Mouse (Mus musculus): Measurements from ENCODE around the gene Gdf7.

Gene Gdf7

GRCm38 (mm10) chr12:8329236-8329635 is 27.5 kb upstream of the Gdf7 start:
- no peak for DNase-seq (ENCODE audit: extremely low read depth, low read depth, low spot score)

- no peak for DNase-seq (ENCODE audit: extremely low read depth, low read depth, low spot score)
Measured at GRCm38 (mm10) chr12:8327675-8328053, 25.9 kb upstream of the Gdf7 start.

- DNase-seq (ENCODE audit: extremely low read depth, low read depth, low spot score): no peak
Measured at GRCm38 (mm10) chr12:8326825-8327674, 25.3 kb upstream of the Gdf7 start.

- DNase-seq (ENCODE audit: extremely low read depth, low read depth, low spot score): peak; percentile 31
Measured at GRCm38 (mm10) chr12:8325943-8326522, 24.3 kb upstream of the Gdf7 start.

- DNase-seq (ENCODE audit: extremely low read depth, low read depth, low spot score): no peak
Measured at GRCm38 (mm10) chr12:8325245-8325942, 23.6 kb upstream of the Gdf7 start.

GRCm38 (mm10) chr12:8324086-8324485 is 22.3 kb upstream of the Gdf7 start:
- DNase-seq (ENCODE audit: extremely low read depth, low read depth, low spot score): no peak

GRCm38 (mm10) chr12:8321506-8321905 is 19.8 kb upstream of the Gdf7 start:
- no peak for DNase-seq (ENCODE audit: extremely low read depth, low read depth, low spot score)

- no peak for DNase-seq (ENCODE audit: extremely low read depth, low read depth, low spot score)
Measured at GRCm38 (mm10) chr12:8320084-8320713, 18.4 kb upstream of the Gdf7 start.

- no peak for DNase-seq (ENCODE audit: extremely low read depth, low read depth, low spot score)
Measured at GRCm38 (mm10) chr12:8316541-8316940, 14.8 kb upstream of the Gdf7 start.

- DNase-seq (ENCODE audit: extremely low read depth, low read depth, low spot score): no peak
Measured at GRCm38 (mm10) chr12:8313773-8314172, 12.0 kb upstream of the Gdf7 start.

GRCm38 (mm10) chr12:8313270-8313771 is 11.6 kb upstream of the Gdf7 start, which contains the start of gene Hs1bp3:
Gene Hs1bp3, plus strand, starts transcription at chr12:8313432.
- DNase-seq (ENCODE audit: extremely low read depth, low read depth, low spot score): no peak

GRCm38 (mm10) chr12:8312266-8312665 is 10.5 kb upstream of the Gdf7 start:
- no peak for DNase-seq (ENCODE audit: extremely low read depth, low read depth, low spot score)

GRCm38 (mm10) chr12:8310992-8311391 is 9.2 kb upstream of the Gdf7 start:
- DNase-seq (ENCODE audit: extremely low read depth, low read depth, low spot score): no peak

- no peak for DNase-seq (ENCODE audit: extremely low read depth, low read depth, low spot score)
Measured at GRCm38 (mm10) chr12:8306910-8307309, 5.2 kb upstream of the Gdf7 start.

- no peak for DNase-seq (ENCODE audit: extremely low read depth, low read depth, low spot score)
Measured at GRCm38 (mm10) chr12:8306432-8306831, 4.7 kb upstream of the Gdf7 start.

GRCm38 (mm10) chr12:8305258-8305657 is 3.5 kb upstream of the Gdf7 start:
- DNase-seq (ENCODE audit: extremely low read depth, low read depth, low spot score): no peak

- DNase-seq (ENCODE audit: extremely low read depth, low read depth, low spot score): no peak
Measured at GRCm38 (mm10) chr12:8301011-8301814, 541 bp downstream of the Gdf7 start.

GRCm38 (mm10) chr12:8300521-8300920 is 1.2 kb downstream of the Gdf7 start:
- no peak for DNase-seq (ENCODE audit: extremely low read depth, low read depth, low spot score)

- DNase-seq (ENCODE audit: extremely low read depth, low read depth, low spot score): no peak
Measured at GRCm38 (mm10) chr12:8300111-8300480, 1.7 kb downstream of the Gdf7 start.
